ENCODE assay signal across 7 mouse cellular contexts in genomic region chr12:54789346-54790143, GRCm38 (mm10). TPM values are rescaled to one million over a fixed set of nuclear protein-coding genes. Genes with fewer than 3 reads are reported as not detected.
A peak's percentile ranks its signal among the peaks of the same experiment; 100 is the strongest.
DNase-seq lines count a peak whose midpoint lies in the region; ATAC-seq lines count a peak whose summit lies in the region.

No protein-coding gene starts in this region.

- no peaks in the 10 kb centered on the region for H3K27me3 ChIP-seq in embryonic facial prominence, embryonic 12.5 days
- H3K27me3 ChIP-seq in heart, embryonic 11.5 days (ENCODE audit: control insufficient read depth, insufficient read depth, low read length), result no peaks in the 10 kb centered on the region

- H3K4me1 ChIP-seq in embryonic facial prominence, embryonic 12.5 days, result peaks cover 44% of the 10 kb centered on the region
- H3K4me1 ChIP-seq in heart, embryonic 11.5 days (ENCODE audit: control insufficient read depth, insufficient read depth, low read length), result peaks cover 31% of the 10 kb centered on the region

- ATAC-seq in embryonic facial prominence, embryonic 12.5 days (ENCODE audit: insufficient number of reproducible peaks, insufficient read depth, low FRiP score, low TSS enrichment), result peak; percentile 68
- ATAC-seq in heart, embryonic 11.5 days (replicated peaks; ENCODE audit: insufficient number of reproducible peaks, low FRiP score, low TSS enrichment), result peak; percentile 86

- peak overlapping the region; percentile 67; the same call in 1 of the 2 replicates for H3K27ac ChIP-seq in embryonic facial prominence, embryonic 12.5 days
- peak overlapping the region; percentile 76 for H3K27ac ChIP-seq in heart, embryonic 11.5 days (ENCODE audit: low read depth, low read length)

- peaks cover 8% of the 10 kb centered on the region; the same call in 1 of the 2 replicates for H3K36me3 ChIP-seq in embryonic facial prominence, embryonic 12.5 days
- H3K36me3 ChIP-seq in heart, embryonic 11.5 days (ENCODE audit: control insufficient read depth, insufficient read depth, low read length), result no peaks in the 10 kb centered on the region; the same call in 1 of the 2 replicates

- H3K4me2 ChIP-seq in embryonic facial prominence, embryonic 12.5 days (replicated peaks), result peak overlapping the region; percentile 31
- peak overlapping the region; percentile 56 for H3K4me2 ChIP-seq in heart, embryonic 11.5 days

- 0 out of 2 replicates have a peak overlapping the region, but pooled peaks have one; percentile 0 for H3K4me3 ChIP-seq in embryonic facial prominence, embryonic 12.5 days
- peak overlapping the region; percentile 26 for H3K4me3 ChIP-seq in heart, embryonic 11.5 days (ENCODE audit: low read depth, low read length)

- WGBS in embryonic facial prominence, embryonic 12.5 days, result 11% methylated on average over 11 of the region's 11 CpGs
- 11% methylated on average over 11 of the region's 11 CpGs for WGBS in heart, embryonic 11.5 days (ENCODE audit: insufficient replicate concordance)

- no peak overlapping the region for H3K9ac ChIP-seq in embryonic facial prominence, embryonic 12.5 days
- no peak overlapping the region for H3K9ac ChIP-seq in heart, embryonic 11.5 days (ENCODE audit: low read depth, low read length)

- peak; percentile 90 for DNase-seq in R1 (ENCODE audit: low read depth, low spot score)
- DNase-seq in kidney, postnatal 10 days, result peak; percentile 74
- DNase-seq in lung, postnatal 4 days, result peak; percentile 56 to 73
- DNase-seq in natural killer cell, adult 2 months (ENCODE audit: low spot score in 2 of 2), result no peak
- DNase-seq in left cerebral cortex, postnatal 14 days (ENCODE audit: low spot score in 2 of 2), result no peak

- intact Hi-C loops in left cerebral cortex, postnatal 14 days (cut with DNase I), result no loop called here

- no peaks in the 10 kb centered on the region for H3K9me3 ChIP-seq in embryonic facial prominence, embryonic 12.5 days
- no peaks in the 10 kb centered on the region for H3K9me3 ChIP-seq in heart, embryonic 11.5 days (replicated peaks; ENCODE audit: control insufficient read depth, low read length)

RNA-seq across cellular contexts. Expression of gene Snx6, which starts 6.0 kb away (rescaled TPM):
- polyA plus RNA-seq in embryonic facial prominence, embryonic 12.5 days (2016; fragmentation: Nextera tagmentation; extraction: Ambion mirVana), result 211 and 229 TPM in 2 replicates
- 135 and 142 TPM in 2 replicates for polyA plus RNA-seq in heart, embryonic 11.5 days (2014; fragmentation: Nextera tagmentation; extraction: Ambion mirVana)
- 10 to 100 TPM; 49.0 to 50.5 TPM for total RNA-seq in left cerebral cortex, postnatal 14 days (2021)

Comparison
In these comparisons a context has a peak if more than half of its experiments do, and no peak if none do; other contexts are left out.
1. DNase-seq: peak in R1 (single experiment), kidney, postnatal 10 days (single experiment) and lung, postnatal 4 days (2 of 2); none in natural killer cell, adult 2 months (0 of 2) and left cerebral cortex, postnatal 14 days (0 of 2).